Mouse (Mus musculus) gastrocnemius, adult 2 months (tissue): ENCODE results near the gene Nme1. TPM values are rescaled to one million over a fixed set of nuclear protein-coding genes. Genes with fewer than 3 reads are reported as not detected.
A peak's percentile ranks its signal among the peaks of the same experiment; 100 is the strongest.

Source experiments
- DNase-seq: peaks from one replicate; pipeline ENCODE4 v3.0.0; 2022
- H3K27ac ChIP-seq: fragments of 200-600 bp; 2 replicates; pipeline ENCODE4 v1.8.1; 2022; ENCODE audit warnings: mild to moderate bottlenecking
- H3K4me3 ChIP-seq: fragments of 200-600 bp; 2 replicates; pipeline ENCODE4 v1.8.1; 2022; ENCODE audit warnings: mild to moderate bottlenecking, moderate library complexity
- CTCF ChIP-seq: fragments of 200-600 bp; IDR thresholded peaks from 2 replicates; pipeline ENCODE4 v1.8.1; 2022; ENCODE audit warnings: antibody characterized with exemption, mild to moderate bottlenecking, moderate library complexity
- intact Hi-C: fragments of 180-260 bp; cut with DNase I; formaldehyde crosslinking; loops from one replicate; pipeline ENCODE4 v1.15.1; 2025
- long read RNA-seq, 2 experiments: library from polyadenylated mRNA; stranded (forward); transcript quantifications; one replicate each; pipeline ENCODE4 v2.0.0; 2021
- total RNA-seq, 2 experiments: library from RNA; stranded (reverse); gene quantifications; 2 replicates each; pipeline ENCODE4 v1.2.3; 2021

Gene Nme1
- total RNA-seq, result 10 to 100 TPM; 13.0 to 22.7 TPM
- long read RNA-seq, experiment 1, transcript Nme1-203 (5 exons, 3,181 nt), result major isoform, 45 of 46 reads
- long read RNA-seq, experiment 1, partial matches to known transcripts, result 0 of 46 reads
- long read RNA-seq, experiment 1, other reads (novel, unspliced or antisense), result 0 of 46 reads
- long read RNA-seq, experiment 2, transcript Nme1-203 (5 exons, 3,181 nt), result major isoform, 42 of 46 reads
- long read RNA-seq, experiment 2, partial matches to known transcripts, result 0 of 46 reads
- long read RNA-seq, experiment 2, other reads (novel, unspliced or antisense), result 3 of 46 reads

- TF ChIP-seq CTCF, result peak; percentile 82
- DNase-seq, result peak; percentile 95
- peak within 1 kb of the TSS; percentile 89 for H3K4me3 ChIP-seq
- H3K27ac ChIP-seq, result peak within 1 kb of the TSS; percentile 91
- intact Hi-C loops, result loop anchor here (1.0 to 5.0 kb wide), 4 partner anchors 19 to 119 kb away; no protein-coding TSS in a partner anchor
Measured at GRCm38 (mm10) chr11:93968005-93968847, at the start of gene Nme1, which contains the start of gene Gm20390. Nme1 (minus strand) TSS chr11:93968521. Gm20390 (minus strand) TSS chr11:93968293.

DNA sequence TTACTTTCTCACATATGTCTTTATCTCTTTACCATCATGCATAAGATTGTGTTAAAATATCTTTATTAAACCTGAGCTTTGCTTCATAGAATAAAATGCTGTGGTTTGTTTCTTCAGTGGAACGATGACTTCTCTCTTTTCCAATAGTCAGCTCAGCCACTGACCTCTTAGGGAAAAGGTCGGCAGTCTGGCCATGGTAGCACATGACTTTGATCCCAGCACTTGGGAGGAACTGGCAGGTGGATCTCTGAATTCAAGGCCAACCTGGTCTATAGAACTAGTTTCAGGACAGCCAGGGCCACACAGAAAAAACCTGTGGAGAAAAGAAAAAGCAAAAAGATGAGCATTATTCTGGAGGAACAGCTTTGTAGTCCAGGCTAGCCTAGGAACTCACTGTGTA lies 35.0 kb upstream of the Nme1 start:
- intact Hi-C loops, result no loop called here
- Histone ChIP-seq H3K27ac (no peak overlapping the region), H3K4me3 (no peak overlapping the region)
- TF ChIP-seq CTCF, result no peak
- no peak for DNase-seq

- TF ChIP-seq CTCF, result no peak
- intact Hi-C loops, result loop anchor here (5.0 kb wide), 1 partner anchor 42 kb away; the partner anchor contains the start of gene Nme2
- Histone ChIP-seq H3K27ac (peak overlapping the region; percentile 99), H3K4me3 (peak overlapping the region; percentile 100)
- DNase-seq, result no peak
Measured at GRCm38 (mm10) chr11:93999276-93999675, 31.0 kb upstream of the Nme1 start.

DNA sequence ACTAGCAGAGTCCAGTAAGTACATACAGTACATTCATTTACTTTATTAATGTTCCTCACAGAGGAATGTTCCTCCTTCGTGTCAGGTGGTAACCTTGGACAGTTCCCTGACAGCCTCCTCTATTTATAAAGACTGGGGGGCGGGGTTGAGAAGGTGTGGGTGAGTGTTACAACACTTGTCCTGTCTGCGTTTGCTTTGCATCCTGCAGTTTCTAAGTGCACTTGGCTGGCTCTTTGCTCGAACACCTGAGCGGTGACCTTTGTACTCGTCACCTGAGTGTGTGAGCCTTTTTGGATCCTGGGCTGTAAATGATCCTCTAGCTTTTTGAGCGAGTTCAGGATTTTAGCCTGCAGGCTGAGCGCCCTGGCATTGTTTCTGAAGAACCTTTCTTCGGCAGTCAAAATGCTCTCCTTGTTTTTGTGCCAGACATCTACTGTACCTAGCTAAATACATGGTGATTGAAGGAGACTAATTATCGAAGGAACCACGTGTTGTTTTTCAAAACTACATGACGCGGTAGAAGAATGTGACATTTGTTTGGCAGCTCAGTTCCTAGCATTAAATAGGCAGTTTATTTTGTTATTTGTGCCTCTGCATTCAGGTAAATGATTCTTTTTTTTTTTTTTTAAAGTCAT lies 28.9 kb upstream of the Nme1 start:
- no peak for TF ChIP-seq CTCF
- intact Hi-C loops, result loop anchor here (5.0 kb wide), 1 partner anchor 40 kb away; the partner anchor contains the start of gene Nme2
- Histone ChIP-seq H3K4me3 (peak overlapping the region; percentile 100), H3K27ac (peak overlapping the region; percentile 99)
- DNase-seq, result peak; percentile 75

DNA sequence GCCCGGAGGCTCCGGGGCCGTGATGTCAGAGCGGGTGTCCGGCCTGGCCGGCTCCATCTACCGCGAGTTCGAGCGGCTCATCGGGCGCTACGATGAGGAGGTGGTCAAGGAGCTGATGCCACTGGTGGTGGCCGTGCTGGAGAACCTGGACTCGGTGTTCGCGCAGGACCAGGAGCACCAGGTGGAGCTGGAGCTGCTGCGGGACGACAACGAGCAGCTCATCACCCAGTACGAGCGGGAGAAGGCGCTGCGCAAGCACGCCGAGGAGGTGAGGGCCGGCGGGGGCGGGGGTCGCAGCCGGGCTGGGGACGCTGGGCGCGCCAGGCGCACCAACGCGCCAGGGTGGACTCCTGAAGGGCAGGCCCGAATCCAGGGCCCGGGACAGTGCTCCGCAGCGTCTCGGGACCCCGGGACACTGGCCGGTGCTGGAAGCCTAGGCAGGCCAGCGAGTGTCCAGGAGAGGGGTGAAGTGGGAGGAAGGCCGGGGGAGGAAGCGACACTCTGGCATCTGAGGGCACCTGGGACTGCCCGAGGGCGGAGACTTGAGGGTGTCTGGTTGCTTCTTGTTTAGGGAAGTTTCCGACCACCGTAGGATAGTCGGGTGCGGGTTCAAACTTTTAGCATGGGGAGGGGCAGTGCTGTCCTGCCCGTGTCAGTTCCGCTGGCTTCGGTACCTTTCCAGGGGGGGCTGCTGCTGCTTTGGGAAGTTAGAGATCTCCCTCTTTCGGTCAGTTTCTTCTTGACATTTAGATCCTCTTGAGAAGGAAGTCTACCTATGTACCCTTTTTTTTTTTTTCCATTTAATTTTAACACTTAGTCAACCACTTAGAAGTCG lies 28.2 kb upstream of the Nme1 start:
- peak; percentile 75 for DNase-seq
- TF ChIP-seq CTCF, result peak; percentile 47
- intact Hi-C loops, result loop anchor here (5.0 kb wide), 1 partner anchor 39 kb away; the partner anchor contains the start of gene Nme2
- peak overlapping the region; percentile 99 for H3K27ac ChIP-seq
- H3K4me3 ChIP-seq, result peak overlapping the region; percentile 100

DNA sequence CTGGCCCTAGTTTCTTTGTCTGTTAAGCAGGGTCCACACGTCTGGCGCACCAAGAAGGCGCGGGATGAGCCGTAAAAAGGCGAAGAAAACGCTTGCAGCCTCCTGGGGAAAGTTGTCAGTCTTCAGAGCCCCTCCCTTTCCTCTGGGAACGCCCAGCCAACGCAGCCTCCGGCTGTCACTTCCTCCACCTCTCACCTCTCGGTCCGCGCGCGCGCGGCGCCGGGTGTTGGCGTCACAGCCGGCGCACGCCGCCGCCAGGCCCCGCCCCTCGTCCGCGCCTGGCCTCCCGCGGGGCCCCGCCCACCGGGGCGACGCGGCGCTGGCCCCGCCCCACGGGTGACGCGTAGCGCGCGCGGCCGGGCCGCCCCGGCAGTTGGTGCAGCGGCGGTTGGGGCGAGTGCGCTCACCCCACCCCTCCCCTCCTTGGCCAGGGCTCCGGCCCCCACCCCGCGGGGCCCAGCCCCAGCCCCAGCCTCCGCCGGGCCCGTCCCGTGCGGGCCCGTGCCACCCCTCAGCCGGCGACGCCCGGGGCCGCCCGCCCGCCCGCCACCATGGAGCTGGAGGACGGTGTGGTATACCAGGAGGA lies 27.5 kb upstream of the Nme1 start, which contains the start of gene Spag9:
TSS of gene Spag9 (plus strand) at position 372 of the 586 bp plus-strand sequence.
- Histone ChIP-seq H3K4me3 (peak within 1 kb of the TSS; percentile 100), H3K27ac (peak within 1 kb of the TSS; percentile 100)
- TF ChIP-seq CTCF, result no peak
- DNase-seq, result peak; percentile 97
- intact Hi-C loops, result loop anchor here (5.0 kb wide), 1 partner anchor 39 kb away; the partner anchor contains the start of gene Nme2

DNA sequence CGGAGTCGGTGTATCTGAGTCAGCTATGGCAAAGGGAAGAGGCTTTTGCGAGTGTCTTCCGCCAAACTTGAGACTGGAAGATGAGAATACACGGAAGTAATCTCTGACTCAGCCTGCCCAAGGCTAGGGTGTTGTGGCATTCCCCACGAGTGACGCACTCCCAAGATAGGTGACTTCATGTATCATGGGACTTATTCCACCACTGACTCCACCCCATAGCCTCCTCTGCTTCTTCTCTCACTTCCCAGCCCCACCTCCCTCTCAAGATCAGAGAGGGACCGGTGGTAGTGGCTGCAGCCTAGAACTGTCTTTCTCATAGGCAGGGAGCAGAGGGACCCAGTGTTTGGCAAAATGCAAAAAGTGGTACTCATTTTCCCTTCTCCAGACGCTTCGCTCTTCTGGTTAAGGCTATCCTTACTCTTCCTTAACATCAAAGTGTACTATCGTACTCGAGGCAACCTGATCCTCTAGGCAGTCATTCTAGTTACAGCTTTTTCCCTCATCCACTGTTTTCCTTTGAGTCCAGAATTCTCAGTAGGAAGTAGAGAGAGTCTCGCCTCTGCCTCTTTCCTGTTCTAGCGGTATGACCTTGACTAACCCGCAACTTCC lies 26.9 kb upstream of the Nme1 start:
- Histone ChIP-seq H3K4me3 (peak overlapping the region; percentile 100), H3K27ac (peak overlapping the region; percentile 100)
- intact Hi-C loops, result loop anchor here (5.0 kb wide), 1 partner anchor 38 kb away; the partner anchor contains the start of gene Nme2
- TF ChIP-seq CTCF, result no peak
- peak; percentile 89 for DNase-seq

GRCm38 (mm10) chr11:93994531-93994930 lies 26.2 kb upstream of the Nme1 start:
- peak overlapping the region; percentile 100 for H3K27ac ChIP-seq
- intact Hi-C loops, result loop anchor here (1.0 kb wide), 1 partner anchor 26 kb away; the partner anchor contains the start of genes Gm20390 and Nme1
- no peak for TF ChIP-seq CTCF
- peak overlapping the region; percentile 100 for H3K4me3 ChIP-seq
- no peak for DNase-seq

- H3K4me3 ChIP-seq, result peak overlapping the region; percentile 9
- no peak for TF ChIP-seq CTCF
- intact Hi-C loops, result no loop called here
- DNase-seq, result no peak
- H3K27ac ChIP-seq, result peak overlapping the region; percentile 94
Measured at GRCm38 (mm10) chr11:93988328-93989062, 20.2 kb upstream of the Nme1 start.
